Mouse (Mus musculus) left cerebral cortex, adult 2 months (tissue): ENCODE measurements at regions not wholly inside any gene's neighbourhood (a gene's known extent, or its start where the extent isn't known, plus 50 kb on each side); places are given as distances from the start of the nearest gene placed in this dataset.

ENCODE experiments used
- DNase-seq, 2 experiments: peaks; one replicate each; pipeline ENCODE4 v3.0.0; 2021 to 2022; ENCODE audit warnings: low spot score in 2 of 2, mixed read lengths in 1 of 2; ENCODE audit errors: extremely low spot score in 1 of 2
- H3K27ac ChIP-seq: fragments of 200-600 bp; 2 replicates; pipeline ENCODE4 v1.8.1; 2022
- H3K4me3 ChIP-seq: fragments of 200-600 bp; 2 replicates; pipeline ENCODE4 v1.8.1; 2022
- CTCF ChIP-seq: fragments of 200-600 bp; IDR thresholded peaks from 2 replicates; pipeline ENCODE4 v1.8.1; 2022; ENCODE audit warnings: antibody characterized with exemption, mild to moderate bottlenecking, moderate library complexity
- intact Hi-C: fragments of 180-260 bp; cut with DNase I; formaldehyde crosslinking; loops from one replicate; pipeline ENCODE4 v1.15.1; 2025

GRCm38 (mm10) chr14:15603954-15604523, 165.3 kb upstream of the Lrrc3b start:
- intact Hi-C loops = no loop called here
- Histone ChIP-seq H3K4me3 (no peak overlapping the region), H3K27ac (no peak overlapping the region)
- TF ChIP-seq CTCF = no peak
- no peak for DNase-seq

GRCm38 (mm10) chr14:15610166-15610565, 171.4 kb upstream of the Lrrc3b start:
- no peak for TF ChIP-seq CTCF
- intact Hi-C loops = no loop called here

DNA sequence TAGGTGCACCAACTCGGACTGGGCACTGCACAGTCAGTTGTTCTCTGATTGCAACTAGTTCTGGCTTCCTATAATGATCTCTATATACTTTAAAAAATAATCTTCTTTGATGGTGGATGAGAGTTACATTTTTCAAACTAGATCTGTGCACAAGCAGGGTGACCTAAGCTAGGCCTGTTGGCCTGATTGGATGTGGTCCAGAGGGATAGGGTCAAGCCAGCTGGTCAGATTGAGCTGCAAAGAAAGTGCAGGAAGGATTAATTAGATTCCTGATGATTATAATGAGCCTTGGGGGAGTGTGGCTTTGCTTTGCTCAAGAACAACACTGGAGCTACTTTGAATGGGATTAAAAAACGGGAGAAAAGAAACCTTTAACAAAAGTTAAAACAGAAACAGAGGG, 195.8 kb upstream of the Lrrc3b start:
- Histone ChIP-seq H3K4me3 (no peak overlapping the region), H3K27ac (no peak overlapping the region)
- intact Hi-C loops = no loop called here
- no peak for TF ChIP-seq CTCF
- DNase-seq = no peak

More at GRCm38 (mm10) chr14:15610166-15610565, 171.4 kb upstream of the Lrrc3b start:
- Histone ChIP-seq H3K27ac (no peak overlapping the region), H3K4me3 (no peak overlapping the region)
- no peak for DNase-seq

DNA sequence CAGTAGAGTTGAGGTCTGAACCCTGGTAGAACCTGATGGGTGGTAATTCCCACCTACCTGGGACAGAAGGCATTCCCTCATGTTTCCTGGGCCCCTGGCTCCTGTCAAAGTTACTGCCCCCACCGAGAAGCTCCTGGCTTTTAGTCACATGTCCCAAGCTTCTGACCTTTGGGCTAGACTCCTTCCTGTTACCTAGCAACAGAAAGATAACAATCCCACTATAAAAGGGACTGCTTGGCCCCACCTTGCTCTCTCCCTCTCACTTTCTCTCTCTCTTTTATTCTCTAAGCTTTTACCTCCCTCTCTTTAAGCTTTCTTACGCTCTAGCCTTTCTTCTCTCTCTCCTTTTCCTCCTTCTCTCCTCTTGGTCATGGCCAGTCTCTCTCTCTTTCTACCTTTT, 198.9 kb upstream of the Lrrc3b start:
- intact Hi-C loops = no loop called here
- DNase-seq = no peak
- Histone ChIP-seq H3K4me3 (no peak overlapping the region), H3K27ac (no peak overlapping the region)
- TF ChIP-seq CTCF = no peak

GRCm38 (mm10) chr14:15638869-15639268, 200.1 kb upstream of the Lrrc3b start:
- no peak for DNase-seq
- intact Hi-C loops = no loop called here
- TF ChIP-seq CTCF = no peak
- Histone ChIP-seq H3K4me3 (no peak overlapping the region), H3K27ac (no peak overlapping the region)

- TF ChIP-seq CTCF = no peak
- Histone ChIP-seq H3K27ac (no peak overlapping the region), H3K4me3 (no peak overlapping the region)
- intact Hi-C loops = no loop called here
- no peak for DNase-seq
These were observed 222.1 kb upstream of the Lrrc3b start for GRCm38 (mm10) chr14:15660886-15661285.

- no peak for DNase-seq
- H3K27ac ChIP-seq = no peak overlapping the region
- TF ChIP-seq CTCF = no peak
- no peak overlapping the region for H3K4me3 ChIP-seq
- intact Hi-C loops = loop anchor here (10.0 kb wide), 1 partner anchor 173 kb away; no protein-coding TSS in a partner anchor
These were observed 233.5 kb upstream of the Lrrc3b start for GRCm38 (mm10) chr14:15672292-15672691.

- no peak for TF ChIP-seq CTCF
- no peak for DNase-seq
- intact Hi-C loops = loop anchor here (10.0 kb wide), 1 partner anchor 168 kb away; no protein-coding TSS in a partner anchor
- Histone ChIP-seq H3K4me3 (no peak overlapping the region), H3K27ac (no peak overlapping the region)
These were observed 238.4 kb upstream of the Lrrc3b start for GRCm38 (mm10) chr14:15677218-15677617.

GRCm38 (mm10) chr14:15679456-15679855, 240.7 kb upstream of the Lrrc3b start:
- H3K27ac ChIP-seq = no peak overlapping the region
- H3K4me3 ChIP-seq = no peak overlapping the region
- intact Hi-C loops = loop anchor here (10.0 kb wide), 1 partner anchor 165 kb away; no protein-coding TSS in a partner anchor
- TF ChIP-seq CTCF = no peak
- no peak for DNase-seq

DNA sequence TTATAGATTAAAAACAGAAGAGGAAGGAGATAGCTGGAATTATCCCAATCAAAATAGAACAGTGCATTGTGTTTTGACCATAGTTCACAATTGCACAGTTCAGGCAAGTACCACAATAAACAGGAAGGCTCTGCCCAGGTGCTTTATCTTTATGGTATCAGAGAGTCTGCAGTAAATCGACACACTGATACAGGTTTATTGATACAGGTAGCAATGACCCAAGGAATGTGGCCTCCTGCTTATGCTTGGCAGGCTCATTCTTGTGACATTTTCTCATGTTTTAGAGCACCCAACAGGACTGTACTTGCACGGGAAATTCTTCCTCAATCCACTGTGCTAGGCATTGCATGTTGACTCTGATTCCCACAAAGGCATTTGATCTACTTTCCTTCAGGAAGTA, 259.2 kb upstream of the Lrrc3b start:
- intact Hi-C loops = no loop called here
- TF ChIP-seq CTCF = no peak
- Histone ChIP-seq H3K27ac (no peak overlapping the region), H3K4me3 (no peak overlapping the region)
- no peak for DNase-seq

DNA sequence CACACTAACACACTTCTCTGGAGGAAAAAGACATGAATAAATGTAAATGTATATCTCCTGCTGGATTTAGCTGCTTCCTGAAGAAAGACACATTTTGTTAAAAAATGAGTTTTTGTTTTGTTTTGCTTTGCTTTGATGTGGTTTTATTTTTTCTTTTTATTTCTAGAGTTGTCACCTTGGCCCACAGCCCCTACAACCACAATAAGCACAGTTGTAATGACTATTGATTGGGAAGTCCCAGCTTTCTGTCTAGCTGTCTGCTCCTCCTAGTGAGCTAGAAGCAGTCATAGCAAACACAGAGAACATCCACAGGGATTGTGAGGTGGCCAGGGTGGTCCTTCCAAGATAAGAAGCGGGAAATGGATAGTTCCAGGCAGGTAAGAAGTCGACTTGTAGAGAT, 259.8 kb upstream of the Lrrc3b start:
- no peak overlapping the region for H3K4me3 ChIP-seq
- DNase-seq = no peak
- no peak for TF ChIP-seq CTCF
- intact Hi-C loops = no loop called here
- H3K27ac ChIP-seq = no peak overlapping the region

- no peak for DNase-seq
- intact Hi-C loops = no loop called here
- no peak overlapping the region for H3K27ac ChIP-seq
- no peak overlapping the region for H3K4me3 ChIP-seq
- TF ChIP-seq CTCF = no peak
These were observed 283.3 kb upstream of the Lrrc3b start for GRCm38 (mm10) chr14:15722135-15722534.

- no peak overlapping the region for H3K27ac ChIP-seq
- no peak overlapping the region for H3K4me3 ChIP-seq
- intact Hi-C loops = no loop called here
- DNase-seq = no peak
- no peak for TF ChIP-seq CTCF
These were observed 307.9 kb upstream of the Lrrc3b start for GRCm38 (mm10) chr14:15746629-15747238.
